Comparison of ENCODE assay signal across 7 mouse cellular contexts in genomic region chr5:100845848-100846598, GRCm38 (mm10). TPM values are rescaled to one million over a fixed set of nuclear protein-coding genes. Genes with fewer than 3 reads are reported as not detected.
DNase-seq lines count a peak whose midpoint lies in the region; ATAC-seq and TF ChIP-seq lines count a peak whose summit lies in the region.

No protein-coding gene starts in this region.

- peak overlapping the region; percentile 92 for H3K4me2 ChIP-seq in intestine, postnatal 0 days (replicated peaks; ENCODE audit: low read depth)
- H3K4me2 ChIP-seq in limb, embryonic 12.5 days = peak overlapping the region; percentile 98
- H3K4me2 ChIP-seq in midbrain, embryonic 13.5 days (replicated peaks) = peak overlapping the region; percentile 98

- H3K9me3 ChIP-seq in intestine, postnatal 0 days (ENCODE audit: control insufficient read depth) = no peaks in the 10 kb centered on the region
- peaks cover 12% of the 10 kb centered on the region; the same call in 1 of the 2 replicates for H3K9me3 ChIP-seq in limb, embryonic 12.5 days
- H3K9me3 ChIP-seq in midbrain, embryonic 13.5 days = peaks cover 10% of the 10 kb centered on the region

- no peak for TF ChIP-seq CTCF in intestine, postnatal 0 days (IDR thresholded peaks at IDR 0.05; ENCODE audit: low read depth)
- no peak for TF ChIP-seq CTCF in small intestine, adult 2 months (IDR thresholded peaks at IDR 0.05; ENCODE audit: extremely low read depth, insufficient read length, insufficient replicate concordance, low read depth, low read length)

- H3K4me1 ChIP-seq in intestine, postnatal 0 days (replicated peaks; ENCODE audit: control insufficient read depth, insufficient read depth, low read length) = no peaks in the 10 kb centered on the region
- peaks cover 15% of the 10 kb centered on the region for H3K4me1 ChIP-seq in limb, embryonic 12.5 days (replicated peaks)
- H3K4me1 ChIP-seq in midbrain, embryonic 13.5 days (replicated peaks) = peaks cover 20% of the 10 kb centered on the region
- H3K4me1 ChIP-seq in small intestine, adult 2 months (ENCODE audit: control insufficient read depth, insufficient read depth, insufficient read length, low read length) = peaks cover 11% of the 10 kb centered on the region

- peak; percentile 93 for ATAC-seq in granulocyte monocyte progenitor cell, adult 5-6 weeks (replicated peaks; ENCODE audit: poor library complexity, severe bottlenecking)
- peak; percentile 85 for ATAC-seq in intestine, postnatal 0 days
- peak; percentile 52 for ATAC-seq in limb, embryonic 12.5 days (ENCODE audit: insufficient number of reproducible peaks, insufficient read depth, low FRiP score, low TSS enrichment, low read depth)
- ATAC-seq in midbrain, embryonic 13.5 days = peak; percentile 83

- H3K36me3 ChIP-seq in intestine, postnatal 0 days (ENCODE audit: control insufficient read depth, insufficient read depth) = peaks cover 5% of the 10 kb centered on the region; the same call in 1 of the 2 replicates
- H3K36me3 ChIP-seq in limb, embryonic 12.5 days = no peaks in the 10 kb centered on the region
- H3K36me3 ChIP-seq in midbrain, embryonic 13.5 days = no peaks in the 10 kb centered on the region
- peaks cover 2% of the 10 kb centered on the region for H3K36me3 ChIP-seq in small intestine, adult 2 months (ENCODE audit: control insufficient read depth, insufficient read depth, low read length)

- H3K9ac ChIP-seq in intestine, postnatal 0 days (ENCODE audit: low read depth, low read length) = peak overlapping the region; percentile 78
- H3K9ac ChIP-seq in limb, embryonic 12.5 days (replicated peaks) = peak overlapping the region; percentile 63
- H3K9ac ChIP-seq in midbrain, embryonic 13.5 days (replicated peaks) = peak overlapping the region; percentile 62

- WGBS in intestine, postnatal 0 days = under 1% methylated on average over 52 of the region's 52 CpGs
- WGBS in limb, embryonic 12.5 days = 1% methylated on average over 52 of the region's 52 CpGs
- WGBS in midbrain, embryonic 13.5 days = 0% methylated on average over 52 of the region's 52 CpGs
- under 1% methylated on average over 52 of the region's 52 CpGs for WGBS in small intestine, adult 2 months

- H3K4me3 ChIP-seq in intestine, postnatal 0 days (ENCODE audit: low read depth, low read length) = peak overlapping the region; percentile 70
- peak overlapping the region; percentile 62 for H3K4me3 ChIP-seq in limb, embryonic 12.5 days (replicated peaks)
- peak overlapping the region; percentile 56 for H3K4me3 ChIP-seq in midbrain, embryonic 13.5 days (replicated peaks)
- H3K4me3 ChIP-seq in small intestine, adult 2 months (ENCODE audit: low read depth, low read length) = peak overlapping the region; percentile 93

- TF ChIP-seq POLR2A in small intestine, adult 2 months (IDR thresholded peaks at IDR 0.05; ENCODE audit: low read depth, low read length) = peak; percentile 87; the same call in 1 of the 2 replicates

- H3K27me3 ChIP-seq in intestine, postnatal 0 days (replicated peaks; ENCODE audit: control insufficient read depth, insufficient read depth, low read length) = no peaks in the 10 kb centered on the region
- H3K27me3 ChIP-seq in limb, embryonic 12.5 days = peaks cover 56% of the 10 kb centered on the region
- peaks cover 52% of the 10 kb centered on the region for H3K27me3 ChIP-seq in midbrain, embryonic 13.5 days
- no peaks in the 10 kb centered on the region for H3K27me3 ChIP-seq in small intestine, adult 2 months (ENCODE audit: control insufficient read depth, insufficient read depth, low read length)

- H3K27ac ChIP-seq in intestine, postnatal 0 days (ENCODE audit: low read depth, low read length) = peak overlapping the region; percentile 95
- no peak overlapping the region for H3K27ac ChIP-seq in limb, embryonic 12.5 days
- H3K27ac ChIP-seq in midbrain, embryonic 13.5 days = no peak overlapping the region
- peak overlapping the region; percentile 98 for H3K27ac ChIP-seq in small intestine, adult 2 months (ENCODE audit: insufficient read depth, low read depth, low read length)

- DNase-seq in adrenal gland, adult (ENCODE audit: inconsistent age in 2 of 2, low spot score in 1 of 2) = peak; percentile 88 to 96
- DNase-seq in embryo, embryonic 10 days (ENCODE audit: low spot score) = peak; percentile 67

RNA-seq across cellular contexts. Expression of gene Gpat3, which starts 0.5 kb away (rescaled TPM):
- 0.38 TPM in 1 of 2 replicates, not detected in the other for total RNA-seq in granulocyte monocyte progenitor cell, adult 5-6 weeks (2014; fragmentation: Nextera tagmentation)
- total RNA-seq in granulocyte monocyte progenitor cell, adult 5-6 weeks (2017) = not detected in 2 replicates
- 41.7 and 47.6 TPM in 2 replicates for polyA plus RNA-seq in intestine, postnatal 0 days (2015; fragmentation: Nextera tagmentation; extraction: Ambion mirVana)
- polyA plus RNA-seq in limb, embryonic 12.5 days (2016; fragmentation: Nextera tagmentation; extraction: Ambion mirVana) = 0.89 and 1.2 TPM in 2 replicates
- 0.15 and 0.19 TPM in 2 replicates for polyA plus RNA-seq in midbrain, embryonic 13.5 days (2015; fragmentation: Nextera tagmentation; extraction: Ambion mirVana)
- polyA plus RNA-seq in small intestine, adult 2 months (2012; rRNA removed) = 10.9 and 28.4 TPM in 2 replicates

RNA-seq across cellular contexts. Expression of gene Abraxas1, which starts 25.3 kb away (rescaled TPM):
- total RNA-seq in granulocyte monocyte progenitor cell, adult 5-6 weeks (2014; fragmentation: Nextera tagmentation) = 30.5 and 39.9 TPM in 2 replicates
- 28.8 and 33.0 TPM in 2 replicates for total RNA-seq in granulocyte monocyte progenitor cell, adult 5-6 weeks (2017)
- 10.6 and 12.5 TPM in 2 replicates for polyA plus RNA-seq in intestine, postnatal 0 days (2015; fragmentation: Nextera tagmentation; extraction: Ambion mirVana)
- polyA plus RNA-seq in limb, embryonic 12.5 days (2016; fragmentation: Nextera tagmentation; extraction: Ambion mirVana) = 36.4 and 39.2 TPM in 2 replicates
- polyA plus RNA-seq in midbrain, embryonic 13.5 days (2015; fragmentation: Nextera tagmentation; extraction: Ambion mirVana) = 17.3 and 17.7 TPM in 2 replicates
- 0.63 and 0.95 TPM in 2 replicates for polyA plus RNA-seq in small intestine, adult 2 months (2012; rRNA removed)

RNA-seq across cellular contexts. Expression of gene Mrps18c, which starts 47.6 kb away (rescaled TPM):
- 132 and 145 TPM in 2 replicates for total RNA-seq in granulocyte monocyte progenitor cell, adult 5-6 weeks (2014; fragmentation: Nextera tagmentation)
- total RNA-seq in granulocyte monocyte progenitor cell, adult 5-6 weeks (2017) = 175 and 205 TPM in 2 replicates
- polyA plus RNA-seq in intestine, postnatal 0 days (2015; fragmentation: Nextera tagmentation; extraction: Ambion mirVana) = 195 and 203 TPM in 2 replicates
- 187 and 204 TPM in 2 replicates for polyA plus RNA-seq in limb, embryonic 12.5 days (2016; fragmentation: Nextera tagmentation; extraction: Ambion mirVana)
- 174 and 185 TPM in 2 replicates for polyA plus RNA-seq in midbrain, embryonic 13.5 days (2015; fragmentation: Nextera tagmentation; extraction: Ambion mirVana)
- 1.8 and 3.4 TPM in 2 replicates for polyA plus RNA-seq in small intestine, adult 2 months (2012; rRNA removed)

RNA-seq across cellular contexts. Expression of gene Helq, which starts 47.6 kb away (rescaled TPM):
- 19.6 and 35.1 TPM in 2 replicates for total RNA-seq in granulocyte monocyte progenitor cell, adult 5-6 weeks (2014; fragmentation: Nextera tagmentation)
- 15.0 and 30.6 TPM in 2 replicates for total RNA-seq in granulocyte monocyte progenitor cell, adult 5-6 weeks (2017)
- 6.7 and 7.4 TPM in 2 replicates for polyA plus RNA-seq in intestine, postnatal 0 days (2015; fragmentation: Nextera tagmentation; extraction: Ambion mirVana)
- polyA plus RNA-seq in limb, embryonic 12.5 days (2016; fragmentation: Nextera tagmentation; extraction: Ambion mirVana) = 25.6 and 26.6 TPM in 2 replicates
- 21.2 and 21.3 TPM in 2 replicates for polyA plus RNA-seq in midbrain, embryonic 13.5 days (2015; fragmentation: Nextera tagmentation; extraction: Ambion mirVana)
- 2.5 and 4.8 TPM in 2 replicates for polyA plus RNA-seq in small intestine, adult 2 months (2012; rRNA removed)

Comparison
In these comparisons a context has a peak if more than half of its experiments do, and no peak if none do; other contexts are left out.
1. H3K27ac ChIP-seq: peak in intestine, postnatal 0 days (single experiment) and small intestine, adult 2 months (single experiment); none in limb, embryonic 12.5 days (single experiment) and midbrain, embryonic 13.5 days (single experiment).
2. RNA of gene Mrps18c, which starts 47.6 kb away (polyA plus RNA-seq): 187 to 204 TPM in limb, embryonic 12.5 days, 195 to 203 TPM in intestine, postnatal 0 days and 174 to 185 TPM in midbrain, embryonic 13.5 days; 1.8 to 3.4 TPM in small intestine, adult 2 months; every median in the first group is over 10 times any median in the second.
3. Peak in every context shown above with its lines, with median percentiles within 50 percentile points of each other: ATAC-seq, H3K4me2 ChIP-seq, H3K4me3 ChIP-seq and H3K9ac ChIP-seq.